Mouse (Mus musculus): ENCODE measurements around the gene Ildr2. TPM values are rescaled to one million over a fixed set of nuclear protein-coding genes. Genes with fewer than 3 reads are reported as not detected.
A peak's percentile ranks its signal among the peaks of the same experiment; 100 is the strongest.

Ildr2 gene
- polyA plus RNA-seq, 1 experiment from 2014 or later = 1.0 TPM

DNA sequence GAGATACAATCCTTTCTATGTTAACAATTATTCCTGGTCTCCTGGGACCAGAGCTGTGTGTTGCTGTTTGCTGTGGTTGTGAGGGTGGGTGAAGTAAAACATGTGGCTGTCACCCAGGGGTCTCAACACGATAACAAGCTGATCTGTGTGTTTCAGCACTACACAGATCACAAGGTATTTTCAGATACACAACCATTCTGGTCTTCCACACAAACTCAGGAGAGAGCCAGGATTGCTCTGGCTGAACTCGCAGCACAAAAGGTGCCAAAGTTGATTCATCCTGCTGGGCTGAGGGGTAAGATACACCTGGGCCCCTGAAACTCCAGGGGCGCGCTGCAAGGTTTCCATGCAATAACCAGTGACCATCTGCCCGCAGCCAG lies 54.5 kb downstream of the Ildr2 start:
- H3K4me2 ChIP-seq (ENCODE audit: low read length) = peak overlapping the region; percentile 94
- peak overlapping the region; percentile 37; the same call in 1 of the 2 replicates for H3K9ac ChIP-seq (ENCODE audit: low read length)
- no peaks in the 10 kb centered on the region for H3K9me3 ChIP-seq (ENCODE audit: control insufficient read depth, low read length)
- 0 out of 2 replicates have a peak, but pooled peaks cover 3% of the 10 kb centered on the region for H3K4me1 ChIP-seq (replicated peaks; ENCODE audit: control insufficient read depth, insufficient read depth, low read length)
- H3K27me3 ChIP-seq (replicated peaks; ENCODE audit: control insufficient read depth, insufficient read depth, low read length) = peaks cover 37% of the 10 kb centered on the region
- ATAC-seq (replicated peaks; ENCODE audit: low FRiP score, low TSS enrichment, low read depth) (no peak), DNase-seq (ENCODE audit: low spot score) (no peak)
- no peaks in the 10 kb centered on the region for H3K36me3 ChIP-seq (ENCODE audit: control insufficient read depth, insufficient read depth, low read length)
- H3K4me3 ChIP-seq (ENCODE audit: low read depth, low read length) = peak overlapping the region; percentile 48
- WGBS = 18% methylated on average over 5 of the region's 5 CpGs
- no peak overlapping the region for H3K27ac ChIP-seq (ENCODE audit: low read depth)

DNA sequence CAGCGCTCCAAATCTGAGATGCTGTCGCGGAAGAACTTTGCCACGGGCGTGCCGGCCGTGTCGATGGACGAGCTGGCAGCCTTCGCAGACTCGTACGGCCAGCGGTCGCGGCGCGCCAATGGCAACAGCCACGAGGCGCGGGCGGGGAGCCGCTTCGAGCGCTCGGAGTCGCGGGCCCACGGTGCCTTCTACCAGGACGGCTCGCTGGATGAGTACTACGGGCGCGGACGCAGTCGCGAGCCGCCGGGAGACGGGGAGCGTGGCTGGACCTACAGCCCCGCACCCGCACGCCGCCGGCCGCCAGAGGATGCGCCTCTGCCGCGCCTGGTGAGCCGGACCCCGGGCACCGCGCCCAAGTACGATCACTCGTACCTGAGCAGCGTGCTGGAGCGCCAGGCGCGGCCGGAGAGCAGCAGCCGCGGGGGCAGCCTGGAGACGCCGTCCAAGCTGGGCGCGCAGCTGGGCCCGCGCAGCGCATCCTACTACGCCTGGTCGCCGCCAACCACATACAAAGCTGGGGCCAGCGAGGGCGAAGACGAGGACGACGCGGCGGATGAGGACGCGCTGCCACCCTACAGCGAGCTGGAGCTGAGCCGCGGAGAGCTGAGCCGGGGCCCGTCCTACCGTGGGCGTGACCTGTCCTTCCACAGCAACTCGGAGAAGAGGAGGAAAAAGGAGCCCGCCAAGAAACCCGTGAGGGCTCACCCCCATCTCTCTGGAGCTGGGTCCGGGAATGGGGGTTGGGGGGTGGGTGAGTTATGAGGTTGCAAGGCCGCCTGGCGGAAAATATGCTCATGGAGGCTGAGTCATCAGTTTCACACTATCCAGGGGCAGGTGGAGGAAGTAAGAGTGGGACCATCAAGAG lies 55.1 kb downstream of the Ildr2 start:
- 1% methylated on average over 88 of the region's 94 CpGs for WGBS

DNA sequence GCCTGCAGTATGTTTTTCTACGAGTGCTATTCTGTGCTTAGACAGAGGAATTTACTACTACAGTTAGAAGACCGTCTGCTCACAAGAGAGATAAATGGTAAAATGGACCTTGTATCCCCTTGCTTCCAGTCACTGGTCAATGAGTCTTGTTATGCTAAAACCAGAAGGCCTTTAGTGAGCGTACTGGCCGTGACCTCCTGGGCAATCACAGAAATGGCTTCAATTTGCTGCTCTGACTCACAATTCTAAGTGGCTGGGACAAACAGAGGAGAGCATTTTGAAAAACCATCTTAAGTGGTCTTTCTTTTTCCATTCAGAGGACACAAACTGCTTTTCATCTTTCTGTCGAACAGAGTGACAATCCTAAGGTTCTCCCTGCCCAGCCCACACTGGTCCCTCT lies 57.2 kb downstream of the Ildr2 start:
- H3K27ac ChIP-seq (ENCODE audit: low read depth) = no peak overlapping the region
- H3K36me3 ChIP-seq (ENCODE audit: control insufficient read depth, insufficient read depth, low read length) = no peaks in the 10 kb centered on the region
- H3K4me3 ChIP-seq (ENCODE audit: low read depth, low read length) = no peak overlapping the region
- H3K9ac ChIP-seq (ENCODE audit: low read length) = no peak overlapping the region
- 63% methylated on average over 5 of the region's 5 CpGs for WGBS
- DNase-seq (ENCODE audit: low spot score) (no peak), ATAC-seq (replicated peaks; ENCODE audit: low FRiP score, low TSS enrichment, low read depth) (no peak)
- H3K27me3 ChIP-seq (replicated peaks; ENCODE audit: control insufficient read depth, insufficient read depth, low read length) = peaks cover 37% of the 10 kb centered on the region
- H3K4me2 ChIP-seq (ENCODE audit: low read length) = no peak overlapping the region
- H3K4me1 ChIP-seq (replicated peaks; ENCODE audit: control insufficient read depth, insufficient read depth, low read length) = 0 out of 2 replicates have a peak, but pooled peaks cover 3% of the 10 kb centered on the region
- H3K9me3 ChIP-seq (ENCODE audit: control insufficient read depth, low read length) = no peaks in the 10 kb centered on the region

More for the DNA sequence above, 55.1 kb downstream of the Ildr2 start:
- peak; percentile 77 for DNase-seq (ENCODE audit: low spot score)
- peak; percentile 86 for ATAC-seq (replicated peaks; ENCODE audit: low FRiP score, low TSS enrichment, low read depth)
- Histone ChIP-seq H3K9ac (ENCODE audit: low read length) (peak overlapping the region; percentile 37), H3K4me1 (replicated peaks; ENCODE audit: control insufficient read depth, insufficient read depth, low read length) (0 out of 2 replicates have a peak, but pooled peaks cover 3% of the 10 kb centered on the region), H3K4me2 (ENCODE audit: low read length) (peak overlapping the region; percentile 94), H3K27me3 (replicated peaks; ENCODE audit: control insufficient read depth, insufficient read depth, low read length) (peaks cover 37% of the 10 kb centered on the region), H3K36me3 (ENCODE audit: control insufficient read depth, insufficient read depth, low read length) (no peaks in the 10 kb centered on the region), H3K27ac (ENCODE audit: low read depth) (no peak overlapping the region), H3K4me3 (ENCODE audit: low read depth, low read length) (peak overlapping the region; percentile 48), H3K9me3 (ENCODE audit: control insufficient read depth, low read length) (no peaks in the 10 kb centered on the region)

DNA sequence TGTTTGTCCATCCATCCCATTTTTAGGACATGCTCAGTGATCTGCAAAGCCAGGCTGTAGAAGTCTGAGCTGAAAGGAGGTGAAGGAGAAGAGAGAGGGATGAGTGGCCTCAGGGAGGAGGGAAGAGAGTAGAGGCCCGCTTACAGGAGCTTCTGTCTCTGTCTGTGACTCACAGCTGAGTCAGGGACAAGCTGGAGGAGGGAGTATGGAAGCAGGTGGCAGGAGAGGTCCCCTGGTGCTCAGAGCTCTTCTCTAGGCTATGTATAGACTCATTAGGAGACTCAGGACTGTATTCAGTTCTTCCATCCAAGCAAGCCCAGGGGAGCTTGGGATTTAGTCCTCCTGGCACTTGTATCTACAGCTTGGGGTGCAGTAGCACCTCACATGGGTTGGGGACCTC lies 59.7 kb downstream of the Ildr2 start:
- Histone ChIP-seq H3K27me3 (replicated peaks; ENCODE audit: control insufficient read depth, insufficient read depth, low read length) (peaks cover 19% of the 10 kb centered on the region), H3K9ac (ENCODE audit: low read length) (no peak overlapping the region), H3K27ac (ENCODE audit: low read depth) (no peak overlapping the region), H3K4me3 (ENCODE audit: low read depth, low read length) (no peak overlapping the region), H3K4me1 (replicated peaks; ENCODE audit: control insufficient read depth, insufficient read depth, low read length) (0 out of 2 replicates have a peak, but pooled peaks cover 2% of the 10 kb centered on the region), H3K36me3 (ENCODE audit: control insufficient read depth, insufficient read depth, low read length) (no peaks in the 10 kb centered on the region), H3K9me3 (ENCODE audit: control insufficient read depth, low read length) (no peaks in the 10 kb centered on the region), H3K4me2 (ENCODE audit: low read length) (no peak overlapping the region)
- DNase-seq (ENCODE audit: low spot score) = no peak
- no peak for ATAC-seq (replicated peaks; ENCODE audit: low FRiP score, low TSS enrichment, low read depth)
- WGBS = 90% methylated on average over 1 of the region's 1 CpGs

DNA sequence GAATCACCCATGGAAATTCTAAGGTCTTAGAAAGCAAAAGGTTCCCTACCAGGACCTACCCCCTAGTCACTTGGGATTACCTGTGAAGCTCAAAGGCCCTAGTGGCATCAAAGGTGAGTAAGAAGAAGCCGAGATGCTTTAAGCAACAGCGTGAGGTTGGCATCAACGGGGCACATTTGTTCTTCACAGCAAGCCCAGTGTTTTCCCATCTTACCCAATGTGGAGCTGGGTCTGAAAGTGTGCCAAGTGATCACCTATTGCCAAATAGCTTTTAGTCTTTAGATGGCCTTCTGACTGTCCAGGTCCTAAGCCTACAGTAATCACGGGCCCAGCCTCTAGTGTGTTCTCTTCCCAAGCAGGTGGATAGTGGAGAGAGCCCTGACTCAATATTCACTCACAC lies 61.8 kb downstream of the Ildr2 start:
- Histone ChIP-seq H3K27ac (ENCODE audit: low read depth) (no peak overlapping the region), H3K9me3 (ENCODE audit: control insufficient read depth, low read length) (no peaks in the 10 kb centered on the region), H3K27me3 (replicated peaks; ENCODE audit: control insufficient read depth, insufficient read depth, low read length) (no peaks in the 10 kb centered on the region), H3K36me3 (ENCODE audit: control insufficient read depth, insufficient read depth, low read length) (no peaks in the 10 kb centered on the region), H3K4me3 (ENCODE audit: low read depth, low read length) (no peak overlapping the region), H3K9ac (ENCODE audit: low read length) (no peak overlapping the region), H3K4me2 (ENCODE audit: low read length) (no peak overlapping the region), H3K4me1 (replicated peaks; ENCODE audit: control insufficient read depth, insufficient read depth, low read length) (no peaks in the 10 kb centered on the region)
- WGBS = 84% methylated on average over 4 of the region's 4 CpGs
- DNase-seq (ENCODE audit: low spot score) (no peak), ATAC-seq (replicated peaks; ENCODE audit: low FRiP score, low TSS enrichment, low read depth) (no peak)

DNA sequence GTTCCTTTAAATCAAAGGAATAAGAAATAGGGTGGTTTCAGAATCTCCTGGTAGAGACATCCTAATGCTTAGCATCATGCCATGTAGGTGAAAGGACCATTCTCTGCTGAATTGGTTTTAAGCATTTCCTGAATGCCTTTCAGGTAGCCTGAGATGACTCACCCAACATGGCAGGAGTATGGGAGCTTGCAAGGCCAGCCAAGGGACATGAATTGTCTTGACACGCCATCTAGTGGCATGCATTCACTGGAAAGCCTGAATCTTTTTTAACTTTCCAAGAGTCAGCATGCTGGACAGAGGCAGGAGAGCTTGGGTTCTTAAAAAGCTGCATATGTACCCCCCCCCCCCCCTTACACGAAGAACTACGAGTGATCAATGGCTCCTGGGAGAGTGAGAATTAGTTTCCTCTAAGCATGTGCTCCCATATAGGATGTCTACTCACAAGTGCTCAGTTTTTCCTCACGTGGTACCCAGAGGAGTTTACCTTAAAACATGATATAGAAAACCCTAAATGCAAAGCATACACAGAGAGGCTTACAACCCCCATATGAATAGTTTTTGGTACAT lies 65.3 kb downstream of the Ildr2 start:
- Histone ChIP-seq H3K9me3 (ENCODE audit: control insufficient read depth, low read length) (no peaks in the 10 kb centered on the region), H3K4me2 (ENCODE audit: low read length) (no peak overlapping the region), H3K27me3 (replicated peaks; ENCODE audit: control insufficient read depth, insufficient read depth, low read length) (no peaks in the 10 kb centered on the region), H3K27ac (ENCODE audit: low read depth) (no peak overlapping the region), H3K4me1 (replicated peaks; ENCODE audit: control insufficient read depth, insufficient read depth, low read length) (no peaks in the 10 kb centered on the region), H3K9ac (ENCODE audit: low read length) (no peak overlapping the region), H3K36me3 (ENCODE audit: control insufficient read depth, insufficient read depth, low read length) (no peaks in the 10 kb centered on the region), H3K4me3 (ENCODE audit: low read depth, low read length) (no peak overlapping the region)
- 15% methylated on average over 4 of the region's 4 CpGs for WGBS
- peak; percentile 61 for DNase-seq (ENCODE audit: low spot score)
- ATAC-seq (replicated peaks; ENCODE audit: low FRiP score, low TSS enrichment, low read depth) = peak; percentile 43; the same call in 1 of the 2 replicates

DNA sequence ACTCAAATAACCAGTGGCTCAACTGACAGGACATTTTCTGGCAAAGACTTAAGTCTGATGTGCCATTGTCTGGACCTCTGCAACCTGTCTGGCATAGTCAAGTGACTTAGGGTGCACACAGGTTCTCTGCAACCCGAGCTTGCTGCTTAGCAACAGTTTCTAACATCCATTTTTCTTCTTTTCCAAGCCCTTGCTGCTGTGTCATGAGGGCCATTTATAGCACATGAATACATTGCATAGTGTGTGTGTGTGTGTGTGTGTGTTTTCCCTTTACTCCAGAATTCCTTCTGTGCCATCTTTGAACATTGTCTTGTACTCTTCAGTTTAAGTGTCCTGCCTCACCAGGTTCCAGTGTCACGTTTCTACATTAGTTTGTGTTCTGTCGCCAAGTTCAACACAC lies 72.5 kb downstream of the Ildr2 start:
- ATAC-seq (replicated peaks; ENCODE audit: low FRiP score, low TSS enrichment, low read depth) (no peak), DNase-seq (ENCODE audit: low spot score) (no peak)
- no peaks in the 10 kb centered on the region for H3K27me3 ChIP-seq (replicated peaks; ENCODE audit: control insufficient read depth, insufficient read depth, low read length)
- no peak overlapping the region for H3K27ac ChIP-seq (ENCODE audit: low read depth)
- H3K9ac ChIP-seq (ENCODE audit: low read length) = no peak overlapping the region
- H3K9me3 ChIP-seq (ENCODE audit: control insufficient read depth, low read length) = no peaks in the 10 kb centered on the region
- H3K4me1 ChIP-seq (replicated peaks; ENCODE audit: control insufficient read depth, insufficient read depth, low read length) = no peaks in the 10 kb centered on the region
- WGBS = 72% methylated on average over 3 of the region's 3 CpGs
- H3K36me3 ChIP-seq (ENCODE audit: control insufficient read depth, insufficient read depth, low read length) = no peaks in the 10 kb centered on the region
- no peak overlapping the region for H3K4me3 ChIP-seq (ENCODE audit: low read depth, low read length)
- H3K4me2 ChIP-seq (ENCODE audit: low read length) = no peak overlapping the region

DNA sequence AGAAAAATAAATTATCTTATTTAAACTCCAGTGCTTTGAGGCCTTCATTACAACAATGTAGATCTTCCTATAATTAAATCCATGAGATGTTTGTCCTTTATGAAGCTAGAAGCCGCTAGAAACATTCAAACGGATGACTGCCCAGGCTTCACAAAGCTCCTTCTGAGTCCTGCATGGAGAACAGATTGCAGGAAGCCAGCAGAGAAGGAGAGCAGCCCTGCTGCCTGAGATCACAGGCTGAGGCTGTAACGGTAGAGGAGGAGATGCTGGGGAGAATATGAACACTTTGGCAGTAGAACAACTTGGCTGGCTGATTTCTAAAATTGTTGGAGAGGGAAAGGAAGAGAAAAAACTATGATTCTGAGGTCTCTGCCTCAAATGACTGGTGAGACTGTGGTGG lies 76.8 kb downstream of the Ildr2 start:
- H3K27ac ChIP-seq (ENCODE audit: low read depth) = no peak overlapping the region
- H3K4me3 ChIP-seq (ENCODE audit: low read depth, low read length) = no peak overlapping the region
- H3K36me3 ChIP-seq (ENCODE audit: control insufficient read depth, insufficient read depth, low read length) = no peaks in the 10 kb centered on the region
- H3K9me3 ChIP-seq (ENCODE audit: control insufficient read depth, low read length) = no peaks in the 10 kb centered on the region
- no peak overlapping the region for H3K4me2 ChIP-seq (ENCODE audit: low read length)
- ATAC-seq (replicated peaks; ENCODE audit: low FRiP score, low TSS enrichment, low read depth) (no peak), DNase-seq (ENCODE audit: low spot score) (no peak)
- WGBS = 55% methylated on average over 3 of the region's 3 CpGs
- H3K27me3 ChIP-seq (replicated peaks; ENCODE audit: control insufficient read depth, insufficient read depth, low read length) = no peaks in the 10 kb centered on the region
- no peak overlapping the region for H3K9ac ChIP-seq (ENCODE audit: low read length)
- H3K4me1 ChIP-seq (replicated peaks; ENCODE audit: control insufficient read depth, insufficient read depth, low read length) = no peaks in the 10 kb centered on the region
